Mouse (Mus musculus) urinary bladder, postnatal 14 days (tissue): ENCODE data around the gene Tsga10.
"Not testable (repeated sequence)": the region's sequence is repeated elsewhere in the genome, so short reads cannot be mapped to it uniquely, and the experiment has no call there.

Source experiments
- DNase-seq: peaks from one replicate; pipeline ENCODE4 v3.0.0; 2021; ENCODE audit warnings: low spot score

The Tsga10 gene

GRCm38 (mm10) chr1:37719761-37720640 is 146.2 kb downstream of the Tsga10 start, which contains the start of gene 2010300C02Rik:
Gene 2010300C02Rik, minus strand, starts transcription at chr1:37720085.
- DNase-seq: peak; percentile 47

DNA sequence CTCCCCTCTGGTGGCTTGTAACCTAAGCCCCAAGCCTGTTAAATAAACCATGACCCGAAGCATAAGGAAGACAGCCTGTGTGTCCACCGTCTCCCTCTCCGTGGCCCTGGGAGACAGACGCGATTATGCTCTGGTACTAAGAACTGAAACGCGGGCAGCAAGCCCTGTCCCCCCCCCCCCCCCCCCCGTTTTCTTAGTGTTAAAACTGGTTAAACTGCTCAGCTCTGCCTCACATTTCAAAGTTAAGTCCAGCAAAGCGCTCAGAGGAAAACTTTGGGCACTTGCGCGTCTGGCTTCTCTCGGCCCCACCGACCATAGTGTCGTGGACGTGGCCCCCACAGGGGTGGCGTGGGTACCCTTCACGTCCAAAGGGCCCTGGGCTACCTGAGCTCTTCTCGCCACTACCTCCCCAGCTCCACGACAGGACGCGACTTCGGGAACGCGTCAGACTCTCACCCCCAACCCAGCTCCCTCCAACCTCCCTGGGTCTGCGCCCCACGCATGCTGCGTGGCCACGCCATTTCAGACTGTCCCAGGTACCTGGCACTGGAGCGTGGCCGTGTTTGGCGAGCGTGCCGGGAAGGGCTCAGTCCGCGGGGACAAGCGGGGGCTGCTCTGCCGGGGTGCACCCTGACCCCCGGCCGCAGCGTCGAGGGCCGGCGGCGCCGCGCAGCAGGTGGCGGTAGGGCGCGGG is 147.1 kb downstream of the Tsga10 start:
- DNase-seq: no peak

DNA sequence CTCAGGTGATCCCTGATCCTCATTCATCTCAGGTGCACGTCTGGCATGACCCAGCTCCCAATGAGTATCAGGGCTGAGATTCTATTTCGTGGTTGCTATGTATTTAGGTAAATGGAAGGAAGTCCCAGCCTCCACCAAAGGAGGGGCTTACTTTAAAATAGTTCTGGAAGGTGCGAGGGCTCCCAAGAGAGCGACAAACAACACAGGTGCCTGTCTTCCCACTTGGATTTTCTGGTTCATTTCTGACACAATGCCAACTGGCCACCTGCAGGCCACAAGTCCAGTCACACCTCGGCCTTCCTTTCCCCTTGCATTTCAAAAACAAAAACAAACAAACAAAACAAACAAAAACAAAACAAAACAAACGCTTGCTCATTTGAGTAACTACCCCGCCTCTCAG is 147.7 kb downstream of the Tsga10 start:
- DNase-seq: no peak

DNA sequence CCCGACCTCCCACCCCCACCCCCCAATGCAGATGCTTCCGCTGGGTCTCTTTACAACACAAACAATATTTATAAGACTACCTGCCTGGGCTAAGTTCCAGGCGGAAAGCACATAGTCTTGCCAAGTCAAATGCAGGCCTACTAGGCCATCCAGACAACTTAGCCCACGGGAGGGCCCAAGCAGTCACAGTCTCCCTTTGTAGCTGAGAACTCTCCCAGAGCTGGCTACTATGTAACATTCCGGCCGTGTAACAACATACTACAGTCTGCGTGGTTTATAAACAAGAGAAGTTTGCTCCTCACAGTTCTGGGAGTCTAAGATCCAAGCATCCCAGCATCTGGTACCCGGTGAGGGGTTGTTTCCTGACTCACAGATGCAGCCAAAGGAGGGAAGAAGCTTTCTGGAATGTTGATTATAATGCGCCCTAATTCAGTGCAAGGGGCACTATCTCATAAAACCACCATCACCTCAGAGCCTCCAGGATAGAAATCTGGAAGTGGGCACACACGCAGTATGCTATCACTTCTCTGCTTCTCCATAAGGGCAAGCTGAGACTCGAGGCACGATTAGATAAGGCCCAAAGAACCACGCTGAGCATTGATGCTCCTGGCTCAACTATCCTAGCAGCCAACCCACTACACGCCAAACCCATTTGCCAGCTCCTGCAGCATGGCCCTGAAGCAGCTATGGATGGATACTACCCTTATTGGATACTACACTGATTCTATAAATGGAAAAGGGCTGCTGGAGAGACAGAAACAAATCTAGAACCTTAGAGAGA is 148.6 kb downstream of the Tsga10 start:
- DNase-seq: no peak

DNA sequence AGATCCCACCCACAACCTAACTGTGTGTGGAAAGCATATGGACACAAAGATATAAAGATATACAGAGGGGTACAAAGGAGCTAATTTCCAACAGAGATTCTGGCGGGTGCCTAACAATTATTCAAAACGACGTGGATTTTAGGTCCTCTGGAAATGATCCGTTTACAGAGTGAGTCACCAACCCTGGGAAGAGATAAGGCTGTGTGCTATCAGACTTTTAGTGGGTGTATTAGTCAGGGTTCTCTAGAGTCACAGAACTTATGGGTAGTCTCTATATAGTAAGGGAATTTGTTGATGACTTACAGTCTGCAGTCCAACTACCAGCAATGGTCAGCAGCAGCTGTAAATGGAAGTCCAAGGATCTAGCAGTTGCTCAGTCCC is 153.9 kb downstream of the Tsga10 start:
- not testable (repeated sequence) for DNase-seq

GRCm38 (mm10) chr1:37711596-37712356 is 154.5 kb downstream of the Tsga10 start:
- DNase-seq: no peak

GRCm38 (mm10) chr1:37711082-37711481 is 155.1 kb downstream of the Tsga10 start:
- no peak for DNase-seq

DNA sequence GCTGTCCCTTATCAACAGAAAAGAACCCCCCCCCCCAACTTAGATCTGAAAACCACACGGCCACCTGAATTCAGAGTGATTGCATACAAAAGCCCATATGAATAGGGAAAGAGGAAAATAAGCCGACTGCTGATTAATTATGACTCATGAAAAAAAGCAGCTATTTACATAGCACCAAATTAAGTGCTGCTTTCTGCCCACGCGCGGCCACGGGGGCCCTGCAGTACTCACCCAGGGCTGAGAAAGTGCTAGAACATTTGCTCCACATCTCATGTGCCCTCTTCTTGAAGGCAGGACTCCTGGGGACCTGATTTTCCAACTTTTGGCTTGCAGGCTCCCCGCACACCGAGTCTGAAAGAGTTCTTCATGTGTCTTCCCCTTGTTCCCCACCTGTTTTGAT is 156.5 kb downstream of the Tsga10 start:
- no peak for DNase-seq

DNA sequence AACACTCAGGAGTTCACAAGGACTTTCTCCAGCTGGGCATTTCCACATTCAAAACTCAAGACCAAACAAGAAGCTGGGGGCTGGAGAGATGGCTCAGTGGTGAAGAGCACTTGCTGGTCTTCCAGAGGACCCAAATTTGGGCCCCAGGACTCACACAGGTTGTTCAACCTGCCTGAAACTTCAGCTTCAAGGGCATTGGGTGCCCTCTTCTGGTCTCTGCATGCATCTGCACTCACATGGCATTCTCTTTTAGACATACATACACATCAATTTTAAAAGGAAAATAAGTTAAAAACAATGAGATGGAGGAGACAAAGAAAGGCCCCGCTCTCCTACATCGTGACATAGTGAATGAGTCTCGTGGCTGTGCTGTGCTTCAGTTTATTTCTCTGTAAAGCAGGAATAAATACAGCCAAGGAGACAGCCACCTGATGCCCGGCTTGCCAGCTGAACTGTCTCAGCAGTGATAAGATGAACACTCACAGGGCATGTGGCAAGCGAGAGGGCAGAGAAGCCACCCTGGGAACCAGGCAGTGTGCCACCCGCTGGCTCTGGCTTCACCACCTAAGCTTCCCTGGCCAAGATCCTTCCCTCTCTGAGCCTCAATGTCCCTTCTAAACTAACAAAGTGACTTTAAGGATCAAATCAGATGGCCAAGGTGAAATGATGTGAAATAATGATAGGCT is 157.8 kb downstream of the Tsga10 start:
- no peak for DNase-seq
